Mouse (Mus musculus): ENCODE data around the gene Zfp207. TPM values are rescaled to one million over a fixed set of nuclear protein-coding genes. Genes with fewer than 3 reads are reported as not detected.
A peak's percentile ranks its signal among the peaks of the same experiment; 100 is the strongest.
"Not testable (repeated sequence)": the region's sequence is repeated elsewhere in the genome, so short reads cannot be mapped to it uniquely, and the experiment has no call there.

The Zfp207 gene
- polyA plus RNA-seq, 1 experiment from 2014 or later, result 237 TPM

GRCm38 (mm10) chr11:80377712-80378451 is 5.2 kb upstream of the Zfp207 start, which contains the start of gene 5730455P16Rik:
5730455P16Rik (minus strand) TSS chr11:80378034.
- ATAC-seq (ENCODE audit: low FRiP score, low TSS enrichment), result peak; percentile 74

DNA sequence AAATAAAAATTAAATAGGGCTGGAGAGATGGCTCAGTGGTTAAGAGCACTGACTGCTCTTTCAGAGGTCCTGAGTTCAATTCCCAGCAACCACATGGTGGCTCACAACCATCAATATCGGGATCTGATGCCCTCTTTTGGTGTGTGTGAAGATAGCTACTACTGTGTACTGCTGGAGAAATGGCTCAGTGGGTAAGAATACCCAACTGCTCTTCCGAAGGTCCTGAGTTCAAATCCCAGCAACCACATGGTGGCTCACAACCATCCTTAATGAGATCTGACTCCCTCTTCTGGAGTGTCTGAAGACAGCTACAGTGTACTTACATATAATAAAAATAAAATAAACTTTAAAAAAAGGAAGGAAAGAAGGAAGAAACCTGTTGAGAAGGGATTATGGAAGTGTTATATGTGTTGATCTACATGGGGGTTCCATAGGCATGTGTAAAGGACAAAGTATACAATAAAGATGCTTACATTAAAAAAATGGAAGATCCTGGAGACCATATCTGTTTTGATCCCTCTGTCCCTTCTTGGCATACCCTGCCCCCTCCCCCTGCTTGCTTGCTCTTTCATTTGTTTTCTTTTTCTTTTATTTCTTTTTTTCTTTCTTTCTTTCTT is 4.5 kb upstream of the Zfp207 start:
- not testable (repeated sequence) for H3K9me3 ChIP-seq (ENCODE audit: control insufficient read depth, low read length); ATAC-seq (ENCODE audit: low FRiP score, low TSS enrichment); H3K27me3 ChIP-seq (ENCODE audit: control insufficient read depth, insufficient read depth, low read length); DNase-seq; H3K36me3 ChIP-seq (ENCODE audit: control insufficient read depth, insufficient read depth, low read length)
- Histone ChIP-seq H3K4me1 (ENCODE audit: control insufficient read depth, insufficient read depth, low read length) (peaks cover 14% of the 10 kb centered on the region), H3K9ac (replicated peaks; ENCODE audit: low read length) (peak overlapping the region; percentile 99; the same call in 1 of the 2 replicates), H3K27ac (replicated peaks; ENCODE audit: low read depth, low read length) (peak overlapping the region; percentile 94), H3K4me2 (ENCODE audit: low read length) (peak overlapping the region; percentile 80), H3K4me3 (replicated peaks; ENCODE audit: low read depth, low read length) (peak overlapping the region; percentile 79)
- 59% methylated on average over 2 of the region's 2 CpGs for WGBS

More at GRCm38 (mm10) chr11:80377712-80378451, 5.2 kb upstream of the Zfp207 start, which contains the start of gene 5730455P16Rik:
- Histone ChIP-seq H3K9ac (replicated peaks; ENCODE audit: low read length) (peak within 1 kb of the TSS; percentile 99), H3K4me2 (ENCODE audit: low read length) (peak within 1 kb of the TSS; percentile 80), H3K4me3 (replicated peaks; ENCODE audit: low read depth, low read length) (peak within 1 kb of the TSS; percentile 79), H3K4me1 (ENCODE audit: control insufficient read depth, insufficient read depth, low read length) (peaks cover 14% of the 10 kb centered on the region), H3K36me3 (ENCODE audit: control insufficient read depth, insufficient read depth, low read length) (peaks cover 11% of the 10 kb centered on the region), H3K27me3 (ENCODE audit: control insufficient read depth, insufficient read depth, low read length) (no peaks in the 10 kb centered on the region), H3K27ac (replicated peaks; ENCODE audit: low read depth, low read length) (peak within 1 kb of the TSS; percentile 94), H3K9me3 (ENCODE audit: control insufficient read depth, low read length) (no peaks in the 10 kb centered on the region)
- WGBS, result 1% methylated on average over 35 of the region's 43 CpGs
- peak; percentile 92 for DNase-seq

DNA sequence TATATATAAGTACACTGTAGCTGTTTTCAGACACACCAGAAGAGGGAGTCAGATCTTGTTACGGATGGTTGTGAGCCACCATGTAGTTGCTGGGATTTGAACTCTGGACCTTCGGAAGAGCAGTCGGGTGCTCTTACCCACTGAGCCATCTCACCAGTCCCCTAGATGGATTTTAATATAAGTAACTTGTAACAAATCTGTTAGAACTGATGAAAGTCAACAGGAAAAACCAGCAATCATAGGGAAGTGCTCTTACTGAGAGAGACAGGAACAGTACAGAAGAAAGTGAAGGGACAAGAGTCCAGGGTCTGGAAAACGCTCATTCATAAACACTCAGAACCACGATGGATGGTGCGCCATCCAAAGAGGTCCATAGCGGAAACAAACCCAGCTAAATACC is 3.9 kb upstream of the Zfp207 start:
- WGBS, result 99% methylated on average over 7 of the region's 7 CpGs
- H3K4me1 ChIP-seq (ENCODE audit: control insufficient read depth, insufficient read depth, low read length), result peaks cover 14% of the 10 kb centered on the region
- not testable (repeated sequence) for ATAC-seq (ENCODE audit: low FRiP score, low TSS enrichment); H3K9ac ChIP-seq (replicated peaks; ENCODE audit: low read length); H3K36me3 ChIP-seq (ENCODE audit: control insufficient read depth, insufficient read depth, low read length); H3K4me2 ChIP-seq (ENCODE audit: low read length); DNase-seq; H3K27me3 ChIP-seq (ENCODE audit: control insufficient read depth, insufficient read depth, low read length); H3K27ac ChIP-seq (replicated peaks; ENCODE audit: low read depth, low read length); H3K4me3 ChIP-seq (replicated peaks; ENCODE audit: low read depth, low read length); H3K9me3 ChIP-seq (ENCODE audit: control insufficient read depth, low read length)

DNA sequence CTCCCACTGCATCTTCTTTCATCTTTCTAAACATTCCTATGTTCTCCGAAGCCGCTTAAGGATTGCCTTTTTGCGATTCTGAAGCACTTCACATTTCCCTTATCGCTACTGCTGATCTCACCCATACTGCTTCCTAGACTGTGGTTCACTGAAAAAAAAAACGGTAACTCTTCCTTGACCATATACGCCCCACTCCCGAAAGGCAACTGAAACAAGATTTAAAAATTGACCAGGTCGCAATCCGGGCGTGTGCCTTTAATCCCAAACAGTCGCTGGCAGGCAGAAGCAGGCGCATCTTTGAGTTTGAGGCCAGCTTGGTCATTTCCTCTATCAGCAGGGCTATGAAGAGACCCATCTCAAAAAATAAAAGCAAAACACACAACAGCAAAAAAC is 457 bp upstream of the Zfp207 start:
- Histone ChIP-seq H3K36me3 (ENCODE audit: control insufficient read depth, insufficient read depth, low read length) (peaks cover 8% of the 10 kb centered on the region), H3K4me1 (ENCODE audit: control insufficient read depth, insufficient read depth, low read length) (peaks cover 36% of the 10 kb centered on the region), H3K27me3 (ENCODE audit: control insufficient read depth, insufficient read depth, low read length) (no peaks in the 10 kb centered on the region), H3K9ac (replicated peaks; ENCODE audit: low read length) (peak overlapping the region; percentile 66), H3K4me2 (ENCODE audit: low read length) (peak overlapping the region; percentile 79), H3K27ac (replicated peaks; ENCODE audit: low read depth, low read length) (peak overlapping the region; percentile 84), H3K4me3 (replicated peaks; ENCODE audit: low read depth, low read length) (peak overlapping the region; percentile 88), H3K9me3 (ENCODE audit: control insufficient read depth, low read length) (no peaks in the 10 kb centered on the region)
- DNase-seq, result peak; percentile 57
- peak; percentile 9; the same call in 1 of the 2 replicates for ATAC-seq (ENCODE audit: low FRiP score, low TSS enrichment)
- 8% methylated on average over 12 of the region's 12 CpGs for WGBS

DNA sequence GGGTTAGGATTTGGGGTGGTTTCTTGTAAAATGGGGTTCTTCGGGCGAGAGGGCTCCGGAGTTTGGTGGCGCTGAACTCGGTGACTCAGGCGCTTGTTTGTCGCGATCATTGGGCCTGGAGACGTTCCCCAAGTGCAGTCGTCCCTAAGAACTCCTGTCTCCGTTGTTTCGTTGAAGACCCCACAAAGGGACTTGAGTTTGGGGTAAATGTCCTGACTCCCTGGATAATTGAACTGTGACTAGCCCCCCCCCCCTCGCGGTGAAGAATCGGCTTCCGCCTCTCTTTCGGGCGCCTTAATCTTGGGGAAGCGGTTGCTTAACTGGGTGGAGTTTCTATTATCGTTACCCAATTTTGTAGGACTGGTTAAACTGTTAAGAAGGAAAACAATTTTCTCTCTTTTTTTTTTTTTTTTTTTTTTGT is 557 bp downstream of the Zfp207 start:
- peaks cover 36% of the 10 kb centered on the region for H3K4me1 ChIP-seq (ENCODE audit: control insufficient read depth, insufficient read depth, low read length)
- 0 out of 2 replicates have a peak, but pooled peaks have one; percentile 20 for ATAC-seq (ENCODE audit: low FRiP score, low TSS enrichment)
- H3K36me3 ChIP-seq (ENCODE audit: control insufficient read depth, insufficient read depth, low read length), result peaks cover 18% of the 10 kb centered on the region
- H3K27me3 ChIP-seq (ENCODE audit: control insufficient read depth, insufficient read depth, low read length), result no peaks in the 10 kb centered on the region
- peak overlapping the region; percentile 89 for H3K9ac ChIP-seq (replicated peaks; ENCODE audit: low read length)
- H3K4me2 ChIP-seq (ENCODE audit: low read length), result peak overlapping the region; percentile 68
- no peaks in the 10 kb centered on the region for H3K9me3 ChIP-seq (ENCODE audit: control insufficient read depth, low read length)
- peak overlapping the region; percentile 88 for H3K4me3 ChIP-seq (replicated peaks; ENCODE audit: low read depth, low read length)
- peak; percentile 59 for DNase-seq
- H3K27ac ChIP-seq (replicated peaks; ENCODE audit: low read depth, low read length), result peak overlapping the region; percentile 84
- WGBS, result under 1% methylated on average over 20 of the region's 20 CpGs

GRCm38 (mm10) chr11:80384461-80384860 is 1.4 kb downstream of the Zfp207 start:
- no peak for DNase-seq
- H3K9ac ChIP-seq (replicated peaks; ENCODE audit: low read length), result peak overlapping the region; percentile 42
- no peak for ATAC-seq (ENCODE audit: low FRiP score, low TSS enrichment)
- peaks cover 24% of the 10 kb centered on the region for H3K36me3 ChIP-seq (ENCODE audit: control insufficient read depth, insufficient read depth, low read length)
- H3K4me3 ChIP-seq (replicated peaks; ENCODE audit: low read depth, low read length), result peak overlapping the region; percentile 88
- no peaks in the 10 kb centered on the region for H3K9me3 ChIP-seq (ENCODE audit: control insufficient read depth, low read length)
- H3K27me3 ChIP-seq (ENCODE audit: control insufficient read depth, insufficient read depth, low read length), result no peaks in the 10 kb centered on the region
- H3K4me1 ChIP-seq (ENCODE audit: control insufficient read depth, insufficient read depth, low read length), result peaks cover 36% of the 10 kb centered on the region
- H3K27ac ChIP-seq (replicated peaks; ENCODE audit: low read depth, low read length), result no peak overlapping the region
- peak overlapping the region; percentile 68 for H3K4me2 ChIP-seq (ENCODE audit: low read length)

GRCm38 (mm10) chr11:80385055-80385454 is 2.0 kb downstream of the Zfp207 start:
- Histone ChIP-seq H3K4me2 (ENCODE audit: low read length) (peak overlapping the region; percentile 68), H3K4me1 (ENCODE audit: control insufficient read depth, insufficient read depth, low read length) (peaks cover 36% of the 10 kb centered on the region), H3K9ac (replicated peaks; ENCODE audit: low read length) (peak overlapping the region; percentile 42), H3K27me3 (ENCODE audit: control insufficient read depth, insufficient read depth, low read length) (no peaks in the 10 kb centered on the region), H3K4me3 (replicated peaks; ENCODE audit: low read depth, low read length) (peak overlapping the region; percentile 88), H3K9me3 (ENCODE audit: control insufficient read depth, low read length) (no peaks in the 10 kb centered on the region), H3K36me3 (ENCODE audit: control insufficient read depth, insufficient read depth, low read length) (peaks cover 30% of the 10 kb centered on the region), H3K27ac (replicated peaks; ENCODE audit: low read depth, low read length) (no peak overlapping the region)
- WGBS, result 53% methylated on average over 4 of the region's 4 CpGs
- ATAC-seq (ENCODE audit: low FRiP score, low TSS enrichment) (no peak), DNase-seq (no peak)

DNA sequence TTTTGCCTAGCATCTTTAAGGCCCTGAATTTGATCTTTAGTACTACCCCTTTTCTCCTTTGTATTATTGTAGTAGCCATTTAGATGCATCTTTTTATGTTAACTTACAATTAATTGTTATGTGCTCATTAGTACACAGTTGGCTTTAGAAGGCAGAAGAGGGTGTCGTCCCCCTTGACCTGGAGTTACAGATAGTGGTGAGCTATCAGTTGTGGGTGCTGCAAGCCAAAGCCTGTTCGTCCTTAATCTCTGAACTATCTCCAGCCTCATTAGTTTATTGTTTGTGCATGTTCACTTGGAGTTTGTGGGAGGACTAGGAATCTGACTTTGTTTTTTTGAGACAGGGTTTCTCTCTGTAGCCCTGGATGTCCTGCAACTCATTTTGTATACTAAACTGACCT is 3.7 kb downstream of the Zfp207 start:
- no peak for ATAC-seq (ENCODE audit: low FRiP score, low TSS enrichment)
- no peak overlapping the region for H3K9ac ChIP-seq (replicated peaks; ENCODE audit: low read length)

More for the DNA sequence above, 3.7 kb downstream of the Zfp207 start:
- Histone ChIP-seq H3K9me3 (ENCODE audit: control insufficient read depth, low read length) (no peaks in the 10 kb centered on the region), H3K27ac (replicated peaks; ENCODE audit: low read depth, low read length) (no peak overlapping the region), H3K36me3 (ENCODE audit: control insufficient read depth, insufficient read depth, low read length) (peaks cover 42% of the 10 kb centered on the region), H3K4me1 (ENCODE audit: control insufficient read depth, insufficient read depth, low read length) (peaks cover 36% of the 10 kb centered on the region), H3K4me2 (ENCODE audit: low read length) (peak overlapping the region; percentile 68), H3K27me3 (ENCODE audit: control insufficient read depth, insufficient read depth, low read length) (no peaks in the 10 kb centered on the region), H3K4me3 (replicated peaks; ENCODE audit: low read depth, low read length) (0 out of 2 replicates have a peak overlapping the region, but pooled peaks have one; percentile 88)
- WGBS, result 77% methylated on average over 2 of the region's 2 CpGs
- no peak for DNase-seq
